Mouse (Mus musculus): ENCODE measurements around the gene Dnm3.

GRCm38 (mm10) chr1:162469752-162470280 lies 8.0 kb downstream of the Dnm3 start:
- no peak for TF ChIP-seq POLR2A (IDR thresholded peaks at IDR 0.05; ENCODE audit: insufficient read length, low read depth)
- TF ChIP-seq E2F4 (IDR thresholded peaks at IDR 0.05; ENCODE audit: insufficient read depth): no peak
- TF ChIP-seq CEBPB (IDR thresholded peaks at IDR 0.05; ENCODE audit: insufficient read depth, poor library complexity, severe bottlenecking): no peak
